Mouse (Mus musculus) bone marrow macrophage, adult 2 months (primary cell): ENCODE data around the gene 6030468B19Rik.

Source experiments
- CTCF ChIP-seq: IDR thresholded peaks from 2 replicates; pipeline ENCODE4 v1.5.1; 2012; ENCODE audit warnings: low read depth, mild to moderate bottlenecking, low read length, moderate library complexity
- POLR2A ChIP-seq: IDR thresholded peaks from 2 replicates; pipeline ENCODE4 v1.6.1; 2012; ENCODE audit warnings: mild to moderate bottlenecking, low read depth, low read length, borderline replicate concordance

DNA sequence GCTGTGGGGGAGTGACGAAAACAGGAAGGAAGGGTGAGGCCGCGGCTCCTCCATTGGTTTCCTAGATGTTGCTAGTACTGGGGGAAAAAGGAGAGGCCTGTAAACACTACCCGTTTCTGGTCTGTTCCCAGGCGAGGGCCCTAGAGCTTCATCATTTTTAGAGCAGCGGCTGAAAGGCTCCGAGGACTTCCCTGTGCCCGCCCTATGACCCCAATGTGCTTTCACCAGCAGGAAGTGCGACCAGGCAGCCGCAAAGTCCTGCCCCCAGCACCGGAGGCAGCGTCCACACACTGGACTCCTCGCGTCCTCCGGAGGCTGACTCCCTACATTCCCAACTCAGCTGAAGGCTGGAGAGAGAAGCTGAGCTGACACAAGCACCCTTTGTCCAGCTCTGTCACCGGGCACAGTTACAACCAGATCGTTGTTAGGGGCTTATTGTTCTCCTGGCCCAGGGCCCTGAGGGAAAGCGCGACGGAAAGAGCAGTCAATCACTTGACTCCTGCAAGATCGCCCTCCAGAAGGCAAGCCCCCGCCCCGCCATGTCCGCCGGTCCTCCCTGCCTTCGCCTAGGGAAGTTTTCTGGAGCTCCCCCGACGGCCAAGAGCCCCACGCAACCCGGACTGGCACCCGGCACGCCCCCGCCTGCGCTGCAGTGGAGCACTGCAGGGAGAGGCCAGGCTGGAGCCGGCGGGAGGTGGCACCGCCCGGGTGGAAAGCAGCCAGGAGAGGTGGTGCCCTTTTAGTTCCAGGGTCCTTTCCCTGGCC lies 17.8 kb upstream of the 6030468B19Rik start:
- no peak for TF ChIP-seq CTCF
- no peak for TF ChIP-seq POLR2A
